Mouse (Mus musculus): ENCODE results near the gene Icam5.

DNA sequence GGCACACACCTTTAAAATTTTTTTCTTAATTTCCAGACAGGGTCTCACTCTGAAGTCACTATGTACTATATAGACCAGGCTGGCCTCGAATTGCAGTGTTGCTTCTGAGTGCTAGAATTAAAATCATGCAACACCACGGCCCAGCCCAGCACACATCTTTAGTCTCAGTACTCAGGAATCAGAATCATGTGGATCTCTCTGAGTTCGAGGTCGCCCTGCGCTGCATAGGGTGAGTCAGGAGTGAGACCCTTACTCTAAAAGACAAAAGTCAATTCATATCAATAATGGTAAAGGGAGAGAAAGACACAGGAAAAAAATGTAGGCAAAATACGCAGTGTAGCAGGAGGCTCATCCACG is 29.6 kb upstream of the Icam5 start:
- TF ChIP-seq CTCF (conservative IDR thresholded peaks at IDR 0.05; ENCODE audit: low read length) (no peak), NANOG (IDR thresholded peaks at IDR 0.05; ENCODE audit: borderline replicate concordance, low read length) (no peak), POU5F1 (IDR thresholded peaks at IDR 0.05; ENCODE audit: borderline replicate concordance, low read length) (no peak)

Data from E14TG2a.4 (cell line).